Mouse (Mus musculus) right cerebral cortex, adult 18-20 months (tissue): ENCODE data around the gene Polr3k.

Source experiments
- DNase-seq: peaks from one replicate; pipeline ENCODE4 v3.0.0; 2022; ENCODE audit warnings: mixed read lengths

Gene Polr3k

DNA sequence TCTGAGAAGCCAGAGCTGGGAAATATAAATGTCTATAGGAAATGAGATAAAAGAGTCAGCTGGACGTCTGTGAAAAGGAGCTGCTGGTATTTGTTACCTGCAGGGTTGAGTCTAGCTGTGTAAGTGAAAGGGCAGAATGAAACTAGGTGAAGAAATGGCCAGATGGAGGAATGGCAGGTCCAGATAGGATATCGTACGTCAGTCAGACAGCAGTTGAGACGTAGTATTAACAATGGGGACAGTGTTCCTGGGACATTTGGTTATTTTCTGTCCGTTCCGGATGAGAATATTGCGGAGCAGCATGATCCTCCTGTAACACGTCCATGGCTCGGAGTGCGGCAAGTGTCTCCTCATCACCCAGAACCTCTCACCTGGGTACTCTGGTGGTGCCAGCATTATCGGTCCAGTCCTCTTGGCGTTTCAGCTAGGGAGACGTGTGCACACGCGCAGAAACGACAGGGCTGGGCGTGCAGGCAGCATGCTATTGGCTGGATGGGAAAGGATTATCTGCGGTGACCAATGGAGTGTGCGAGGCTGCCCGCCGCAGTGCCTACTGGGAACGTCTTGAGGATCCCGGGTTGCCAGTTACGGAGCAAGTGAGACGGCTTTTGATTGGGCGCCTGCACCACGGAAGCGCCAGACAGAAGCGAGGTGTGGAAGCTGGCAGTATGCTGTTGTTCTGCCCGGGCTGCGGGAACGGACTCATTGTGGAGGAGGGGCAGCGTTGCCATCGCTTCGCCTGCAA is at the start of gene Polr3k:
Gene Polr3k (plus strand): TSS at position 547 of the 745 bp plus-strand sequence.
- DNase-seq, result peak; percentile 98

DNA sequence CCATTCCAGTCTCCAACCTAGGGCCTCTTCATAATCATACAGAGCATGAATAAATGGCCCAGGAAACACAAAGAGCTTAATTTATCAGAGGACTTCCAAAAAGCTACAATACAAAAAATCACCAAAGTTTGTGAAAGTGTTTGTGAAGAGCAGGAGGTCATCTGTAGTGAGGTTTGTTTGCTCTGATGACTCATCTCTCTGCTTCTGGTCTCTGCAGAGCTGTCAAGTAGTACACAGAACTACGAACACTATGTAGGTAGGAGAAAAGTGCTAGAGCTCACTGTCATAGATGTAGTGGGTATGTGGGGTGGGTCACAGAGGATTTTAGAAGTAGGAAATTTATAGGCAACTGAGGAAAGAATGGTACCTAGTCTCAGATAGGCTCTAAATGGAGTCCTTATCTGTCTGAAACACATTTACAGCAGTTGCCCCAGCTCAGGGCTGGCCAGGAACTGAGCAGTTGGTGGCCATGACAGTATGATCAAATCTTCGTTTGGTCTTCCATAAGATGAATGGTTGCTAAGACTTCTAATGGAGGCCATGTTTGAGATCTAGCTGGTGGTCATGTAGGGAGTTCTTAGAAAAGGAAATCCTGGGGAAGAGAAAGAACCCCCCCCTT is 35.0 kb upstream of the Polr3k start:
- DNase-seq, result no peak

DNA sequence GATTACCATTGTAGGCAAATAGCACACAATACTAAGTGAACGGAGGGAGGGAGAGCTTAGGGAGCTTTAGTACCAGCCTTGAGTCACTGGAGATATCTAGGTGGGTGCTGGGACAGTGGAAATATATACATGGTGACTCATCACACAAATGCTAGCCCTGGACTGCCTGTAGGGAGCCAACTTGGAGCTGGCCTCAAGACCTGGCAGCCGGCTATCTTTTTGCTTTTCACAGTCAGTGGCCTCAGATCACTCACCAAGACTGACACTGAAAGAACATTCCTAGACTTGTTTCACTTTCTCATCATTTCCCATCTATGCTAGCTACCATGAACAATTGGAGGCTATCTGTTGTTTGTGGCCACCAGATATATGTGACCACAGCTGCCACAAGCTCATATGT is 31.4 kb upstream of the Polr3k start:
- DNase-seq, result no peak

GRCm38 (mm10) chr2:181837372-181838292 is 26.5 kb upstream of the Polr3k start, which contains the start of gene Pcmtd2:
Gene Pcmtd2, plus strand, starts transcription at chr2:181837854.
- DNase-seq, result peak; percentile 93

- DNase-seq, result no peak
Measured at GRCm38 (mm10) chr2:181838293-181838680, 25.9 kb upstream of the Polr3k start.

DNA sequence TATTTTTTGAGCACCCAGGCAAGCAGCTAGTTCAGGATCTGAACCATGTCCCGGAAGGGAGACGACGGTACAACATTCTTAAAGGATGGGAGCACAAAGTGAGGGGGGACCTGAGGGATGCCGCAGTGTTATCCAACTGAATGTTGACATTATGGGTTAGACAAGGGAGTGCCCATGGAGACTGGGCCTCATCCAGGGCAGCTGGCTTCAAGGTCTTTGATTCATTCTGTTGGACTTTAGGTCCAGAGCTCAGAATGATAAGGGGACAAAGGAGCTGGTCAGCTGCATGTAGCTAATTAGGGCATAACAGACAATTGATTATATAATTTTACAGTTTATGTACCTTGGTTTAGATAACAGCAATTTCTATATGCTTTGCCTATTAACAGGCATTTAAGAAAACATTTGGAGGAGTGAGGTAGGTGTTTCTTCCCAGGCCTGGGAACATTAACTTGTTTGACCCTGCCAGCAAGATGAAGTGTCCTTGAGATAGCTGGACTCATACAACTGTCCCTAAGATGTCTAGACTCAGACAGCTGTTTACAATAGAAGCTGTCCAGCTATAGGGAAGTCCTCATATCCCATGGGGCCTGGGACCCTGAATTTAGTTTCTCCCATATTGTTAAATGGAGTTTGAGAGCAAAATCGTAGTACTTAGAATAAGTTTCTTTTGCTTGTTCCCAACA is 18.3 kb upstream of the Polr3k start:
- no peak for DNase-seq

DNA sequence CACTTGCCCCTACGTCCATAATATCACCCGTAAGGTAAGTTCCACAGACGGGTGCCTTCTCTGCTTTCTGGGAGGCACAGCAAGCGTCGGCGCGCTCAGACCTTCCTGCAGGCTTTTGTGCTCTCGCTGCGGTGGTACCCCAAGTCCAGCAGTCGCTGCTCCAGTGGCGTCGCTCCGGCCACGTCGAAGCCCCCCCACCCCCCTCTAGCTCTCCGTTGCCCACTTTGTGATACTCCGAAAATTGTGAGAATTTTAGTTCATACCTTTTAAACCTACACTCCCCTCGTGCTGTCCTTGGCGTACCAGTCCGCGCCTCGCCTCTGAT is 361 bp downstream of the Polr3k start:
- no peak for DNase-seq

GRCm38 (mm10) chr2:181866931-181867330 is 2.8 kb downstream of the Polr3k start:
- peak; percentile 67 for DNase-seq

DNA sequence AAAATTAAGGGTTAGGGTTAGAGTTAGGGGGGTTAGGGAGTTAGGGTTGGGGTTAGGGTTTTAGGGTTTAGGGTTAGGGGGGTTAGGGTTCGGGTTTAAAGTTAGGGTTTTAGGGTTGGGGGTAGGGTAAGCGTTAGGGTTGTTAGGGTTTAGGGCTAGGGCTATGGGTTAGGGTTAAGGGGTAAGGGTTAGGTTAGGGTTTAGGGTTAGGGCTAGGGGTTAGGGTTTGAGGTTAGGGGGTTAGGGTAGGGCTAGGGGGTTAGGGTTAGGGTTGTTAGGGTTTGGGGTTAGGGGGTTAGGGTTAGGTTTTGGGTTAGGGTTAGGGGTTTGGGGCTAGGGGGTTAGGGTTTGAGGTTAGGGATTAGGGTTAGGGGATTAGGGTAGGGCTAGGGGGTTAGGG is 6.9 kb downstream of the Polr3k start:
- no peak for DNase-seq

- no peak for DNase-seq
Measured at GRCm38 (mm10) chr2:181878903-181879302, 14.8 kb downstream of the Polr3k start.

GRCm38 (mm10) chr2:181883022-181883749 is 19.0 kb downstream of the Polr3k start:
- no peak for DNase-seq

DNA sequence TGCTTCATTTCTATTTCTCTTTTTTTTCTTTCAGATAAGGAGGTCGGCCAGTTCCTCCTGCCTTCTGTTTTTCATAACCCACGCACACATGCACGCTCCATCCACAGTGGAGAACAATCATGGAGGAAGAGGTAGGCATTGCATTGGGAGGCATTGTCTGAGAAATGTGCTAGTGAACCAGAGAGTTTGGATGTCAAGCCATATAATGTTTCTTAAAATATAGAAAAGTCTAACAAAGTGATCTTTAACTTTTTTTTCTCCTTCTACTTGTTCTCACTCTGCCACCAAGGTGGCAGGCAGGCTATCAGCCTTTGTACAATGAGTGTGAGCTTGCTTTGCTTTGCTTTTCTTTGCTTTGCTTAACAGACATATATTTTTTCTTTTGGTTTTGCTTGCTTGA is 53.7 kb downstream of the Polr3k start:
- DNase-seq, result no peak

- DNase-seq, result peak; percentile 15
Measured at GRCm38 (mm10) chr2:181918501-181918900, 54.4 kb downstream of the Polr3k start.
